Mouse (Mus musculus): ENCODE data around the gene Opn4. TPM values are rescaled to one million over a fixed set of nuclear protein-coding genes. Genes with fewer than 3 reads are reported as not detected.

Opn4 gene
- not detected in 2 replicates for polyA plus RNA-seq (2012; rRNA removed; ENCODE audit: low replicate concordance)

DNA sequence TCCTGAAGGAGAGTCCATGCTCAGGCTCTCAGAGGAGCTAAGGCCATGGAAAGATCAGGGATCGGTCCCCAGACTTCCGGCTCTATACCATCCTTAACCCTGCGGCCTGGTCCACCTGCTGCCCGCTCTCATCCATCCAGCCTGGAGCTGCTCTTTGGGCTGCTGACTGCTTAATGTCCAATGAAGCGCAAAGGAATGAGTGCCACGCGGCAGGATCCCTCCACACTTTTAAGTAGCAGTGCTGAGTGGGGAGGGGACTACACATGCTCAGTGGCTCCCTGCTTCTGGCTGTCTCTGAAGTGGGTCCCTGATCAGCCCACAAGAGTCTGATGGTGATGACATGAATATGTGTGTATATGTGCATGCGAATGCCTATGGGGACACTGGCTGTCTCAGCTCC is at the start of gene Opn4:
TSS of gene Opn4 (minus strand) at position 202 of the 400 bp plus-strand sequence.

DNA sequence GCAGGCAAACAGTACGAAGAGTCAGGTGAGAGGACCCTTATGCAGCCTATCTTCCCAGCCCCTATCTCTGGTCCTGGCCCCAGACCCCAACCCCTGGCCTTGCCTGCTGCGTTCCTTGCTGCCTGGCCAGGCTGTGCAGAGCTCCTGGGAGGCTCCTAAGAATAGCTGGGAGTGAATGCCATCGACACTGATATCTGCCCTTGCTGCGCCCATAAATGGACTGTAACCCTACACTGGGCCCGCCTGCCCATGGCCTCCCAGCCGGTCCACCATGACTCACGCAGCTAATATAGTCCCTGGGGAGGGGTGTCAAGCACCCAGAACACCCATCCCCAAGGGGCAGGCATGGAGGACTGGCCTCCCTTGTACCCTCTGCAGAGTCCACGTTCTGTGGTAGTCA is 11.4 kb downstream of the Opn4 start, which contains the start of gene Ldb3:
TSS of gene Ldb3 (minus strand) at position 185 of the 400 bp plus-strand sequence.

Other genes with a start within 250 kb of the Opn4 start
- 17.3 and 19.4 TPM in 2 replicates for gene Fam25c, start 244.7 kb downstream of the Opn4 start, polyA plus RNA-seq (2012; rRNA removed; ENCODE audit: low replicate concordance)
- 206 and 276 TPM in 2 replicates for gene Sncg, start 225.4 kb downstream of the Opn4 start, polyA plus RNA-seq (2012; rRNA removed; ENCODE audit: low replicate concordance)
- 18.1 and 18.8 TPM in 2 replicates for gene Mmrn2, start 224.7 kb downstream of the Opn4 start, polyA plus RNA-seq (2012; rRNA removed; ENCODE audit: low replicate concordance)
- 4.6 and 22.3 TPM in 2 replicates for gene Bmpr1a, start 96.8 kb downstream of the Opn4 start, polyA plus RNA-seq (2012; rRNA removed; ENCODE audit: low replicate concordance)
- not detected in 2 replicates for gene 9230112D13Rik, start 77.3 kb downstream of the Opn4 start, polyA plus RNA-seq (2012; rRNA removed; ENCODE audit: low replicate concordance)
- gene Ldb3, start 11.5 kb downstream of the Opn4 start, polyA plus RNA-seq (2012; rRNA removed; ENCODE audit: low replicate concordance), result 2.3 and 623 TPM in 2 replicates
- 6.7 and 18.0 TPM in 2 replicates for gene Wapl, start 73.8 kb upstream of the Opn4 start, polyA plus RNA-seq (2012; rRNA removed; ENCODE audit: low replicate concordance)
- gene Grid1, start 220.0 kb upstream of the Opn4 start, polyA plus RNA-seq (2012; rRNA removed; ENCODE audit: low replicate concordance), result 0.59 TPM in 2 replicates